Mouse (Mus musculus): ENCODE results near the gene Sdk2. TPM values are rescaled to one million over a fixed set of nuclear protein-coding genes. Genes with fewer than 3 reads are reported as not detected.

The Sdk2 gene
- polyA plus RNA-seq, 1 experiment from 2014 or later: 7.1 TPM

- H3K4me3 ChIP-seq: no peak overlapping the region
Measured at GRCm38 (mm10) chr11:113784656-113785396, 282.0 kb downstream of the Sdk2 start.

GRCm38 (mm10) chr11:113782496-113782895, 284.4 kb downstream of the Sdk2 start:
- H3K27me3 ChIP-seq: peaks cover 4% of the 10 kb centered on the region; the same call in 1 of the 2 replicates
- no peak for ATAC-seq (ENCODE audit: low FRiP score, low read depth)
- no peak overlapping the region for H3K9ac ChIP-seq (replicated peaks)
- no peaks in the 10 kb centered on the region for H3K36me3 ChIP-seq
- 80% methylated on average over 2 of the region's 2 CpGs for WGBS
- H3K9me3 ChIP-seq: no peaks in the 10 kb centered on the region
- H3K4me1 ChIP-seq: peaks cover 66% of the 10 kb centered on the region
- no peak overlapping the region for H3K4me3 ChIP-seq
- no peak overlapping the region; the same call in 1 of the 2 replicates for H3K27ac ChIP-seq (replicated peaks)
- no peak overlapping the region for H3K4me2 ChIP-seq (replicated peaks)

More at GRCm38 (mm10) chr11:113784656-113785396, 282.0 kb downstream of the Sdk2 start:
- WGBS: 29% methylated on average over 2 of the region's 2 CpGs
- Histone ChIP-seq H3K27ac (replicated peaks) (peak overlapping the region; percentile 98), H3K36me3 (no peaks in the 10 kb centered on the region), H3K4me1 (peaks cover 56% of the 10 kb centered on the region), H3K4me2 (replicated peaks) (peak overlapping the region; percentile 51), H3K27me3 (peaks cover 4% of the 10 kb centered on the region; the same call in 1 of the 2 replicates), H3K9me3 (no peaks in the 10 kb centered on the region), H3K9ac (replicated peaks) (no peak overlapping the region)
- ATAC-seq (ENCODE audit: low FRiP score, low read depth): peak; percentile 7; the same call in 1 of the 2 replicates

GRCm38 (mm10) chr11:113782006-113782405, 284.8 kb downstream of the Sdk2 start:
- Histone ChIP-seq H3K27ac (replicated peaks) (no peak overlapping the region; the same call in 1 of the 2 replicates), H3K4me2 (replicated peaks) (no peak overlapping the region), H3K4me3 (no peak overlapping the region), H3K27me3 (peaks cover 6% of the 10 kb centered on the region), H3K9ac (replicated peaks) (0 out of 2 replicates have a peak overlapping the region, but pooled peaks have one; percentile 13), H3K9me3 (no peaks in the 10 kb centered on the region), H3K4me1 (peaks cover 63% of the 10 kb centered on the region), H3K36me3 (no peaks in the 10 kb centered on the region)
- ATAC-seq (ENCODE audit: low FRiP score, low read depth): no peak
- WGBS: 57% methylated on average over 2 of the region's 2 CpGs

- WGBS: 21% methylated on average over 6 of the region's 6 CpGs
- ATAC-seq (ENCODE audit: low FRiP score, low read depth): no peak
- Histone ChIP-seq H3K4me3 (no peak overlapping the region), H3K27me3 (peaks cover 11% of the 10 kb centered on the region), H3K4me2 (replicated peaks) (no peak overlapping the region), H3K9ac (replicated peaks) (no peak overlapping the region), H3K36me3 (no peaks in the 10 kb centered on the region), H3K27ac (replicated peaks) (peak overlapping the region; percentile 54; the same call in 1 of the 2 replicates), H3K9me3 (no peaks in the 10 kb centered on the region), H3K4me1 (peaks cover 41% of the 10 kb centered on the region)
Measured at GRCm38 (mm10) chr11:113779680-113780041, 287.2 kb downstream of the Sdk2 start.

GRCm38 (mm10) chr11:113778733-113779679, 287.8 kb downstream of the Sdk2 start:
- Histone ChIP-seq H3K4me3 (no peak overlapping the region), H3K9ac (replicated peaks) (no peak overlapping the region), H3K4me1 (peaks cover 37% of the 10 kb centered on the region), H3K27ac (replicated peaks) (peak overlapping the region; percentile 54), H3K36me3 (no peaks in the 10 kb centered on the region), H3K27me3 (peaks cover 11% of the 10 kb centered on the region), H3K9me3 (no peaks in the 10 kb centered on the region), H3K4me2 (replicated peaks) (no peak overlapping the region)
- ATAC-seq (ENCODE audit: low FRiP score, low read depth): peak; percentile 30; the same call in 1 of the 2 replicates
- 10% methylated on average over 20 of the region's 20 CpGs for WGBS

GRCm38 (mm10) chr11:113777878-113778464, 288.9 kb downstream of the Sdk2 start:
- Histone ChIP-seq H3K4me1 (peaks cover 37% of the 10 kb centered on the region), H3K4me3 (no peak overlapping the region), H3K9ac (replicated peaks) (no peak overlapping the region), H3K4me2 (replicated peaks) (no peak overlapping the region), H3K9me3 (no peaks in the 10 kb centered on the region), H3K27ac (replicated peaks) (no peak overlapping the region), H3K27me3 (peaks cover 11% of the 10 kb centered on the region), H3K36me3 (no peaks in the 10 kb centered on the region)
- no peak for ATAC-seq (ENCODE audit: low FRiP score, low read depth)
- 61% methylated on average over 8 of the region's 8 CpGs for WGBS

GRCm38 (mm10) chr11:113776851-113777511, 289.9 kb downstream of the Sdk2 start:
- no peak overlapping the region for H3K9ac ChIP-seq (replicated peaks)
- 75% methylated on average over 14 of the region's 14 CpGs for WGBS
- no peak for ATAC-seq (ENCODE audit: low FRiP score, low read depth)
- no peak overlapping the region for H3K4me3 ChIP-seq
- peaks cover 11% of the 10 kb centered on the region for H3K27me3 ChIP-seq
- no peak overlapping the region for H3K27ac ChIP-seq (replicated peaks)
- no peaks in the 10 kb centered on the region for H3K9me3 ChIP-seq
- peaks cover 31% of the 10 kb centered on the region for H3K4me1 ChIP-seq
- no peak overlapping the region for H3K4me2 ChIP-seq (replicated peaks)
- no peaks in the 10 kb centered on the region for H3K36me3 ChIP-seq

GRCm38 (mm10) chr11:113774773-113775172, 292.1 kb downstream of the Sdk2 start:
- Histone ChIP-seq H3K36me3 (no peaks in the 10 kb centered on the region), H3K4me3 (no peak overlapping the region), H3K4me2 (replicated peaks) (no peak overlapping the region), H3K27me3 (peaks cover 7% of the 10 kb centered on the region; the same call in 1 of the 2 replicates), H3K4me1 (peaks cover 23% of the 10 kb centered on the region), H3K9me3 (no peaks in the 10 kb centered on the region), H3K27ac (replicated peaks) (no peak overlapping the region), H3K9ac (replicated peaks) (no peak overlapping the region)
- no peak for ATAC-seq (ENCODE audit: low FRiP score, low read depth)
- 84% methylated on average over 3 of the region's 3 CpGs for WGBS

- Histone ChIP-seq H3K4me3 (no peak overlapping the region), H3K36me3 (no peaks in the 10 kb centered on the region), H3K9me3 (no peaks in the 10 kb centered on the region), H3K27ac (replicated peaks) (no peak overlapping the region), H3K27me3 (peaks cover 7% of the 10 kb centered on the region; the same call in 1 of the 2 replicates), H3K4me1 (peaks cover 9% of the 10 kb centered on the region), H3K4me2 (replicated peaks) (no peak overlapping the region), H3K9ac (replicated peaks) (no peak overlapping the region)
- 85% methylated on average over 5 of the region's 5 CpGs for WGBS
- ATAC-seq (ENCODE audit: low FRiP score, low read depth): no peak
Measured at GRCm38 (mm10) chr11:113773191-113773590, 293.7 kb downstream of the Sdk2 start.

- H3K4me3 ChIP-seq: no peak overlapping the region
- no peak for ATAC-seq (ENCODE audit: low FRiP score, low read depth)
- H3K36me3 ChIP-seq: no peaks in the 10 kb centered on the region
- no peak overlapping the region for H3K9ac ChIP-seq (replicated peaks)
- no peaks in the 10 kb centered on the region for H3K9me3 ChIP-seq
- no peaks in the 10 kb centered on the region for H3K27me3 ChIP-seq
- WGBS: 90% methylated on average over 13 of the region's 13 CpGs
- H3K4me2 ChIP-seq (replicated peaks): no peak overlapping the region
- H3K27ac ChIP-seq (replicated peaks): no peak overlapping the region
- H3K4me1 ChIP-seq: no peaks in the 10 kb centered on the region; the same call in 1 of the 2 replicates
Measured at GRCm38 (mm10) chr11:113771187-113771586, 295.7 kb downstream of the Sdk2 start.

- 79% methylated on average over 3 of the region's 3 CpGs for WGBS
- ATAC-seq (ENCODE audit: low FRiP score, low read depth): no peak
- no peaks in the 10 kb centered on the region for H3K9me3 ChIP-seq
- peaks cover 7% of the 10 kb centered on the region for H3K4me1 ChIP-seq
- no peak overlapping the region for H3K9ac ChIP-seq (replicated peaks)
- H3K36me3 ChIP-seq: no peaks in the 10 kb centered on the region
- no peak overlapping the region for H3K4me2 ChIP-seq (replicated peaks)
- no peaks in the 10 kb centered on the region for H3K27me3 ChIP-seq
- no peak overlapping the region for H3K4me3 ChIP-seq
- H3K27ac ChIP-seq (replicated peaks): no peak overlapping the region
Measured at GRCm38 (mm10) chr11:113768356-113768755, 298.5 kb downstream of the Sdk2 start.

Measured in midbrain, embryonic 12.5 days (tissue).